Mouse (Mus musculus) heart, embryonic 15.5 days (tissue): Measurements from ENCODE around the gene Ccdc162. TPM values are rescaled to one million over a fixed set of nuclear protein-coding genes. Genes with fewer than 3 reads are reported as not detected.
A peak's percentile ranks its signal among the peaks of the same experiment; 100 is the strongest.
"Not testable (repeated sequence)": the region's sequence is repeated elsewhere in the genome, so short reads cannot be mapped to it uniquely, and the experiment has no call there.

Experiments used
- ATAC-seq: fragments of 200-750 bp; cut with Nextera tagmentation; replicated peaks from 2 replicates; pipeline ENCODE4 v1.8.0; 2017; ENCODE audit warnings: low read depth, moderate TSS enrichment; ENCODE audit not compliant: insufficient number of reproducible peaks, insufficient read depth, low FRiP score
- H3K27ac ChIP-seq: fragments of 300-500 bp; sonication (generic); 2 replicates; pipeline ENCODE4 v1.5.1; 2015; ENCODE audit warnings: mild to moderate bottlenecking, inconsistent platforms
- H3K27me3 ChIP-seq: fragments of 300-500 bp; sonication (generic); 2 replicates; pipeline ENCODE4 v1.6.1; 2015; ENCODE audit warnings: inconsistent platforms
- H3K36me3 ChIP-seq: fragments of 300-500 bp; sonication (generic); 2 replicates; pipeline ENCODE4 v1.6.1; 2015; ENCODE audit warnings: mild to moderate bottlenecking, inconsistent platforms
- H3K4me1 ChIP-seq: fragments of 300-500 bp; sonication (generic); replicated peaks from 2 replicates; pipeline ENCODE4 v1.6.1; 2015; ENCODE audit warnings: inconsistent platforms
- H3K4me2 ChIP-seq: fragments of 300-500 bp; sonication (generic); 2 replicates; pipeline ENCODE4 v1.6.1; 2015; ENCODE audit warnings: inconsistent platforms, mild to moderate bottlenecking, moderate library complexity
- H3K4me3 ChIP-seq: fragments of 300-500 bp; sonication (generic); 2 replicates; pipeline ENCODE4 v1.5.1; 2015; ENCODE audit warnings: mild to moderate bottlenecking, inconsistent platforms
- H3K9ac ChIP-seq: fragments of 300-500 bp; sonication (generic); 2 replicates; pipeline ENCODE4 v1.6.1; 2015; ENCODE audit warnings: mild to moderate bottlenecking, inconsistent platforms
- H3K9me3 ChIP-seq: fragments of 300-500 bp; sonication (generic); replicated peaks from 2 replicates; pipeline ENCODE4 v1.6.1; 2016; ENCODE audit warnings: inconsistent platforms
- WGBS: fragments of 180-500 bp; shearing (Covaris S2); methylation state at CpG from one replicate; pipeline ENCODE4 v1.1.7; 2015; ENCODE audit warnings: mixed read lengths; 5-methylcytosine and 5-hydroxymethylcytosine counted together
- microRNA-seq: library from miRNA; unstranded; fragments of <30 nt; microRNA quantifications from one replicate; pipeline ENCODE4, GENCODE M21; 2016
- polyA plus RNA-seq: library from polyadenylated mRNA; unstranded; fragments of >200 nt; fragmentation: Nextera tagmentation; extraction: Ambion mirVana; gene quantifications from 2 replicates; pipeline ENCODE4 v1.2.1, GENCODE M21; 2015

Ccdc162 gene
- polyA plus RNA-seq, 1 experiment from 2014 or later: 0.26 TPM

GRCm38 (mm10) chr10:41509160-41509559 is 207.3 kb downstream of the Ccdc162 start:
- Histone ChIP-seq H3K27me3 (no peaks in the 10 kb centered on the region), H3K9ac (no peak overlapping the region), H3K4me2 (no peak overlapping the region), H3K4me1 (peaks cover 5% of the 10 kb centered on the region), H3K27ac (no peak overlapping the region), H3K9me3 (no peaks in the 10 kb centered on the region), H3K4me3 (no peak overlapping the region), H3K36me3 (no peaks in the 10 kb centered on the region)
- ATAC-seq: no peak
- WGBS: 43% methylated on average over 2 of the region's 2 CpGs

- not testable (repeated sequence) for H3K9ac ChIP-seq, H3K4me1 ChIP-seq, H3K27me3 ChIP-seq, H3K9me3 ChIP-seq, ATAC-seq, H3K4me2 ChIP-seq, H3K36me3 ChIP-seq, H3K27ac ChIP-seq, H3K4me3 ChIP-seq
- WGBS: 6% methylated on average over 3 of the region's 3 CpGs
Measured at GRCm38 (mm10) chr10:41505446-41505845, 211.0 kb downstream of the Ccdc162 start.

DNA sequence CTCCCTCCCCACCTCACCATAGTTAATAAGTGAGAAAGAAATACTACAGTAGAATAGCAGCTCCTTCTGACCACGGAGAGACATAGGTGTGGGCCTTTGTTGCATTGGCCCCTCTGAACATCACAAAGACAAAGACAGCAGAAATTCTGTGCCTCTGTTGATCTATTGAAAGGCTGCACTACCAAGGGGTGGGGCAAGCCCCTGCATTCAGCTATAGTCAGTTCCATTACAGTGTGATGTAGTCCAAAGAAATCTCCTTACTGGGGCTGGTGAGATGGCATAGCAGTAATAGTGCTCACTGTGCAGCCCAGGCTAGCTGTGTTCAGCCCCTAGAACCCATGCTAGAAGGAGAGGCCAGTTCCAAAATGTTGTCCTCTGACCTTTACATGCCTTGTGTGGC is 211.4 kb downstream of the Ccdc162 start:
- Histone ChIP-seq H3K4me3 (no peak overlapping the region), H3K9me3 (no peaks in the 10 kb centered on the region), H3K36me3 (no peaks in the 10 kb centered on the region), H3K27me3 (no peaks in the 10 kb centered on the region), H3K27ac (no peak overlapping the region), H3K4me1 (peaks cover 9% of the 10 kb centered on the region), H3K9ac (no peak overlapping the region), H3K4me2 (no peak overlapping the region)
- 100% methylated on average over 1 of the region's 1 CpGs for WGBS
- no peak for ATAC-seq

DNA sequence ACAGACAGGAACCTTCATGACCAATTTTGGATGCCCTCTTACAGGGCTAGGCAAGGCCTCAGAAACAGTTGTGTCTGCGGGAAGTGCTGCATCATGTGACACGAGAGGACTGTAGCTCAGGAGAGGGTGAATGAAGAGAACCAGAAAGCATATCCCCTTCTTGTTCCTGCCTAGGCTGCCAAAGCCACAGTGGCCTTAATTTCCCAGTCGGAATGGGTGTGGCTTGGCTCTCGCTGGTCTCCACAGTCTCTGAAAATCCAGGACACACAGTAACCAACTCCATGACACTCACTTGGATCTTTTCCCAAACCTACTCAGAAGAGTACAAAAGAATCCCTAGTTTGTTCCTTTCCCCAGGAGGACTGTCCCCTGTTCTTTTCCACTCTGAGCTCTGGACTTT is 215.5 kb downstream of the Ccdc162 start:
- Histone ChIP-seq H3K4me3 (no peak overlapping the region), H3K36me3 (no peaks in the 10 kb centered on the region), H3K9ac (no peak overlapping the region), H3K4me1 (peaks cover 9% of the 10 kb centered on the region), H3K9me3 (no peaks in the 10 kb centered on the region), H3K27ac (peak overlapping the region; percentile 53), H3K4me2 (no peak overlapping the region), H3K27me3 (no peaks in the 10 kb centered on the region)
- 32% methylated on average over 4 of the region's 4 CpGs for whole genome bisulfite sequencing
- 0 out of 2 replicates have a peak, but pooled peaks have one; percentile 45 for ATAC-seq

GRCm38 (mm10) chr10:41491111-41491510 is 225.3 kb downstream of the Ccdc162 start:
- Histone ChIP-seq H3K4me1 (peaks cover 17% of the 10 kb centered on the region), H3K9me3 (no peaks in the 10 kb centered on the region), H3K27ac (no peak overlapping the region), H3K9ac (no peak overlapping the region), H3K27me3 (no peaks in the 10 kb centered on the region), H3K4me3 (no peak overlapping the region), H3K4me2 (0 out of 2 replicates have a peak overlapping the region, but pooled peaks have one; percentile 100), H3K36me3 (peaks cover 19% of the 10 kb centered on the region)
- no peak for ATAC-seq
- 50% methylated on average over 4 of the region's 4 CpGs for WGBS

GRCm38 (mm10) chr10:41490518-41490873 is 225.9 kb downstream of the Ccdc162 start:
- no peak for ATAC-seq
- H3K27me3 ChIP-seq: no peaks in the 10 kb centered on the region
- H3K4me1 ChIP-seq: peaks cover 17% of the 10 kb centered on the region
- H3K36me3 ChIP-seq: peaks cover 26% of the 10 kb centered on the region
- peak overlapping the region; percentile 89 for H3K4me3 ChIP-seq
- peak overlapping the region; percentile 84 for H3K9ac ChIP-seq
- under 1% methylated on average over 29 of the region's 29 CpGs for WGBS
- peak overlapping the region; percentile 100 for H3K4me2 ChIP-seq
- H3K9me3 ChIP-seq: no peaks in the 10 kb centered on the region
- H3K27ac ChIP-seq: no peak overlapping the region

GRCm38 (mm10) chr10:41489708-41490517 is 226.5 kb downstream of the Ccdc162 start, which contains the start of the genes Smpd2 and Ppil6:
Gene Smpd2, minus strand, starts transcription at chr10:41490369.
Gene Ppil6, plus strand, starts transcription at chr10:41490439.
- peak; percentile 92 for ATAC-seq
- H3K4me1 ChIP-seq: peaks cover 17% of the 10 kb centered on the region
- H3K4me2 ChIP-seq: peak within 1 kb of the TSS; percentile 100
- peaks cover 31% of the 10 kb centered on the region for H3K36me3 ChIP-seq
- H3K4me3 ChIP-seq: peak within 1 kb of the TSS; percentile 89
- peak within 1 kb of the TSS; percentile 87 for H3K27ac ChIP-seq
- no peaks in the 10 kb centered on the region for H3K27me3 ChIP-seq
- H3K9me3 ChIP-seq: no peaks in the 10 kb centered on the region
- WGBS: under 1% methylated on average over 50 of the region's 50 CpGs
- peak within 1 kb of the TSS; percentile 84 for H3K9ac ChIP-seq

GRCm38 (mm10) chr10:41489294-41489693 is 227.1 kb downstream of the Ccdc162 start:
- H3K4me3 ChIP-seq: peak overlapping the region; percentile 89
- ATAC-seq: no peak
- no peaks in the 10 kb centered on the region for H3K9me3 ChIP-seq
- H3K4me1 ChIP-seq: peaks cover 17% of the 10 kb centered on the region
- WGBS: 30% methylated on average over 8 of the region's 8 CpGs
- peak overlapping the region; percentile 84 for H3K9ac ChIP-seq
- peak overlapping the region; percentile 87; the same call in 1 of the 2 replicates for H3K27ac ChIP-seq
- no peaks in the 10 kb centered on the region for H3K27me3 ChIP-seq
- peak overlapping the region; percentile 100 for H3K4me2 ChIP-seq
- H3K36me3 ChIP-seq: peaks cover 37% of the 10 kb centered on the region

GRCm38 (mm10) chr10:41488877-41489276 is 227.6 kb downstream of the Ccdc162 start:
- 37% methylated on average over 7 of the region's 7 CpGs for WGBS
- H3K27ac ChIP-seq: no peak overlapping the region; the same call in 1 of the 2 replicates

More at GRCm38 (mm10) chr10:41488877-41489276, 227.6 kb downstream of the Ccdc162 start:
- Histone ChIP-seq H3K9ac (peak overlapping the region; percentile 84), H3K4me1 (peaks cover 17% of the 10 kb centered on the region), H3K36me3 (peaks cover 41% of the 10 kb centered on the region), H3K4me3 (peak overlapping the region; percentile 89), H3K4me2 (peak overlapping the region; percentile 100), H3K9me3 (no peaks in the 10 kb centered on the region), H3K27me3 (no peaks in the 10 kb centered on the region)
- ATAC-seq: no peak

Small RNAs within 50 kb of the gene (microRNA-seq; reads per million reads assigned to microRNA genes)
- not detected for gene Mir3473b

Other genes with a start within 250 kb of the Ccdc162 start
- gene Mical1, start 240.3 kb downstream of the Ccdc162 start, polyA plus RNA-seq: 35.0 and 41.4 TPM in 2 replicates
- gene Smpd2, start 226.3 kb downstream of the Ccdc162 start, polyA plus RNA-seq: 50.5 and 53.7 TPM in 2 replicates
- gene Ppil6, start 226.2 kb downstream of the Ccdc162 start, polyA plus RNA-seq: 1.4 and 2.2 TPM in 2 replicates
- gene Cd164, start 197.2 kb downstream of the Ccdc162 start, polyA plus RNA-seq: 168 and 174 TPM in 2 replicates
- gene Cep57l1, start 93.2 kb upstream of the Ccdc162 start, polyA plus RNA-seq: 20.0 and 20.4 TPM in 2 replicates
- 36.7 and 40.2 TPM in 2 replicates for gene Sesn1, start 93.3 kb upstream of the Ccdc162 start, polyA plus RNA-seq